Mouse (Mus musculus): ENCODE data around the gene Pnpla5.

GRCm38 (mm10) chr15:84140109-84140508, 17.1 kb upstream of the Pnpla5 start:
- TF ChIP-seq CTCF (IDR thresholded peaks at IDR 0.05; ENCODE audit: low read depth, low read length) (no peak), TAL1 (conservative IDR thresholded peaks at IDR 0.05; ENCODE audit: low read depth, low read length) (no peak), GATA1 (IDR thresholded peaks at IDR 0.05; ENCODE audit: borderline replicate concordance, low read length) (no peak)
